Mouse (Mus musculus) lung, adult 2 months (tissue): Measurements from ENCODE around the gene Bhlhe40. TPM values are rescaled to one million over a fixed set of nuclear protein-coding genes. Genes with fewer than 3 reads are reported as not detected.

Experiments used
- DNase-seq: peaks from one replicate; pipeline ENCODE4 v3.0.0; 2022
- H3K4me1 ChIP-seq: fragments of 200-500 bp; 2 replicates; pipeline ENCODE4 v1.6.1; 2011; ENCODE audit warnings: low read length; ENCODE audit not compliant: control insufficient read depth, insufficient read depth
- H3K4me3 ChIP-seq: fragments of 200-500 bp; replicated peaks from 2 replicates; pipeline ENCODE3; 2011; ENCODE audit warnings: low read depth, mild to moderate bottlenecking, control low read depth, low read length; ENCODE audit errors: extremely low read depth
- CTCF ChIP-seq: fragments of 200-500 bp; IDR thresholded peaks from 2 replicates; pipeline ENCODE4 v1.5.1; 2011; ENCODE audit warnings: mild to moderate bottlenecking, low read length, control low read depth; ENCODE audit not compliant: insufficient read depth
- POLR2A ChIP-seq: fragments of 200-500 bp; IDR thresholded peaks from 2 replicates; pipeline ENCODE4 v1.6.1; 2011; ENCODE audit warnings: low read depth, mild to moderate bottlenecking, control low read depth, low read length, borderline replicate concordance; ENCODE audit errors: extremely low read depth
- WGBS: fragments of 180-500 bp; shearing (Covaris S2); methylation state at CpG from one replicate; pipeline ENCODE4 v1.1.7; 2018; 5-methylcytosine and 5-hydroxymethylcytosine counted together
- polyA plus RNA-seq: library from polyadenylated mRNA; depleted of rRNA; stranded (reverse); fragments of >200 nt; gene quantifications from 2 replicates; pipeline ENCODE4 v1.2.3, GENCODE M21; 2012

The Bhlhe40 gene
- polyA plus RNA-seq, 1 experiment: 14.6 TPM

DNA sequence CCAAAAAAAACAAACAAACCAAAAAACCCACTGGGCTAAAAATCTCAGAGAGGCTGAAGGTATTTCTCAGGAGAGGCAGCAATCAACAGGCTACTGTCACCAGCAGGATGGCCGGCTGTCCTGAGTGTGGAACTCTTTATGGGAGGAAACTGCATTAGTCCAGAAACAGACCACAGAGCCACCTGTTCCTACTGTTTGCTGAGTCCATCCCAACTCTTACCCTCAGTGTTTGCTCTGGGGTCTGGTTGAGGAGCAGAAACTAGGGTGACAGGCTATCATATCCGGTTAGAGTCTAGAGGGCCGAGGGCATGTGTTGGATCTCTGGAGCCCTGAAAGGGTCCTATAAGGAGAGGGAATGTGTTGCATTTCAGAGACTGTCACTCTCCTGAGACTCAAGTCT, 9.8 kb downstream of the Bhlhe40 start:
- TF ChIP-seq CTCF (no peak), POLR2A (no peak)
- 93% methylated on average over 3 of the region's 3 CpGs for WGBS
- no peak for DNase-seq
- Histone ChIP-seq H3K4me3 (no peak overlapping the region), H3K4me1 (peaks cover 14% of the 10 kb centered on the region)

GRCm38 (mm10) chr6:108670821-108671220, 10.4 kb downstream of the Bhlhe40 start:
- no peak overlapping the region for H3K4me3 ChIP-seq
- 57% methylated on average over 3 of the region's 3 CpGs for WGBS
- peaks cover 14% of the 10 kb centered on the region for H3K4me1 ChIP-seq
- no peak for TF ChIP-seq POLR2A
- TF ChIP-seq CTCF: no peak
- no peak for DNase-seq

GRCm38 (mm10) chr6:108672094-108672493, 11.7 kb downstream of the Bhlhe40 start:
- 55% methylated on average over 8 of the region's 8 CpGs for WGBS
- H3K4me3 ChIP-seq: no peak overlapping the region
- H3K4me1 ChIP-seq: peaks cover 14% of the 10 kb centered on the region
- TF ChIP-seq POLR2A (no peak), CTCF (no peak)
- DNase-seq: no peak

DNA sequence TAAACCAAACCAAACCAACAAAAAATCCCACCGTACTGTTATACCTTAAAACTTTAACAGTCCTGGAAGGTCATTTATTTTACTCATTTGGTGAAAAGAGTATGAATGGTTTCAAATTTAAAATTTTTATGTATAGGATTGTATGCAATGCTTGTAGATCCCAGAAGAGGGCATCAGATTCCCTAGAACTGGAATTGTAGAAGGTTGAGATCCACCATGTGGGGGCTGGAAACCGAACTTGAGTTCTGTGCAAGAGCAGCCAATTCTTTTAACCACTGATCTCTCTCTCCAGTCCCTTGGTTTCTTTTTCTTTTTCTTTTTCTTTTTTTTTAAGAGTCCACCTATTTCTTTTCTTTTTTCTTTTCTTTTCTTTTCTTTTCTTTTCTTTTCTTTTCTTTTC, 13.8 kb downstream of the Bhlhe40 start:
- 92% methylated on average over 2 of the region's 2 CpGs for WGBS
- no peak for TF ChIP-seq POLR2A
- TF ChIP-seq CTCF: no peak
- Histone ChIP-seq H3K4me1 (no peaks in the 10 kb centered on the region), H3K4me3 (no peak overlapping the region)
- DNase-seq: no peak

- TF ChIP-seq CTCF (no peak), POLR2A (no peak)
- Histone ChIP-seq H3K4me3 (no peak overlapping the region), H3K4me1 (no peaks in the 10 kb centered on the region)
- no peak for DNase-seq
- 83% methylated on average over 9 of the region's 9 CpGs for WGBS
Measured at GRCm38 (mm10) chr6:108676783-108677340, 16.4 kb downstream of the Bhlhe40 start.

- no peak for DNase-seq
- 90% methylated on average over 4 of the region's 4 CpGs for WGBS
- TF ChIP-seq CTCF (no peak), POLR2A (no peak)
- H3K4me1 ChIP-seq: no peaks in the 10 kb centered on the region
- no peak overlapping the region for H3K4me3 ChIP-seq
Measured at GRCm38 (mm10) chr6:108677697-108678096, 17.3 kb downstream of the Bhlhe40 start.

- 81% methylated on average over 5 of the region's 5 CpGs for WGBS
- no peaks in the 10 kb centered on the region for H3K4me1 ChIP-seq
- H3K4me3 ChIP-seq: no peak overlapping the region
- TF ChIP-seq POLR2A (no peak), CTCF (no peak)
- DNase-seq: no peak
Measured at GRCm38 (mm10) chr6:108678227-108678626, 17.8 kb downstream of the Bhlhe40 start.

GRCm38 (mm10) chr6:108680503-108680902, 20.1 kb downstream of the Bhlhe40 start:
- no peak overlapping the region for H3K4me3 ChIP-seq
- WGBS: 78% methylated on average over 7 of the region's 7 CpGs
- TF ChIP-seq CTCF: no peak
- TF ChIP-seq POLR2A: no peak
- no peaks in the 10 kb centered on the region for H3K4me1 ChIP-seq
- DNase-seq: no peak

- no peak for DNase-seq
- whole genome bisulfite sequencing: 70% methylated on average over 4 of the region's 4 CpGs
- no peaks in the 10 kb centered on the region for H3K4me1 ChIP-seq
- no peak overlapping the region for H3K4me3 ChIP-seq
- TF ChIP-seq CTCF (no peak), POLR2A (no peak)
Measured at GRCm38 (mm10) chr6:108681084-108681483, 20.7 kb downstream of the Bhlhe40 start.

GRCm38 (mm10) chr6:108683140-108683539, 22.7 kb downstream of the Bhlhe40 start:
- no peaks in the 10 kb centered on the region for H3K4me1 ChIP-seq
- no peak overlapping the region for H3K4me3 ChIP-seq
- TF ChIP-seq POLR2A (no peak), CTCF (no peak)
- WGBS: 84% methylated on average over 1 of the region's 1 CpGs
- no peak for DNase-seq

GRCm38 (mm10) chr6:108684430-108684829, 24.0 kb downstream of the Bhlhe40 start:
- DNase-seq: no peak
- TF ChIP-seq POLR2A: no peak
- TF ChIP-seq CTCF: no peak
- no peaks in the 10 kb centered on the region; the same call in 1 of the 2 replicates for H3K4me1 ChIP-seq
- no peak overlapping the region for H3K4me3 ChIP-seq
- 65% methylated on average over 5 of the region's 5 CpGs for WGBS
